Mouse (Mus musculus) gastrocnemius, postnatal 4 days (tissue): ENCODE measurements around the gene Lrrfip1. TPM values are rescaled to one million over a fixed set of nuclear protein-coding genes. Genes with fewer than 3 reads are reported as not detected.

Experiments
- DNase-seq, 2 experiments: peaks; one replicate each; pipeline ENCODE4 v3.0.0; 2021 to 2022; ENCODE audit warnings: low spot score in 2 of 2, mixed read lengths in 2 of 2
- total RNA-seq, 2 experiments: library from RNA; stranded (reverse); gene quantifications; 2 replicates each; pipeline ENCODE4 v1.2.3; 2021

Gene Lrrfip1
- total RNA-seq, 2 experiments from 2014 or later = 206 to 229 TPM

DNA sequence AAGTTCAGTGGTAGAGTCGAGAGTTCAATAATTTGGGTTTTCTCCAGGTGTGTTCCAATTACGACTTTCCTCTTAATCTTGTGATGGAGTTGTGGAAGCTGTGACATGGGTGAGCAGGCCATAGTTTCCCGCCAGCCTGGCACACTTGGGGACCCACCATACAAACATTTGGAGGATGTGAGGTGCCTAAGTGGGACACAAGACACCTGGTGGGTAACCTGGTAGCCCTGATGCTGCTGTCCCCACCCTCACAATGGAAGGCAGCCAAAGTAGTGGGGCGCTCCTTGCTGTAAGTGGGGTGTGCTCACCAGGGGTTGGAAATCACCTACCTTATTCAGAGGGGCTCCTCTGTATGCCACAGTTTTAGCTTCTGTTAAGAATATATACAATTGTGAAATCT, 114.1 kb downstream of the Lrrfip1 start:
- DNase-seq = no peak

DNA sequence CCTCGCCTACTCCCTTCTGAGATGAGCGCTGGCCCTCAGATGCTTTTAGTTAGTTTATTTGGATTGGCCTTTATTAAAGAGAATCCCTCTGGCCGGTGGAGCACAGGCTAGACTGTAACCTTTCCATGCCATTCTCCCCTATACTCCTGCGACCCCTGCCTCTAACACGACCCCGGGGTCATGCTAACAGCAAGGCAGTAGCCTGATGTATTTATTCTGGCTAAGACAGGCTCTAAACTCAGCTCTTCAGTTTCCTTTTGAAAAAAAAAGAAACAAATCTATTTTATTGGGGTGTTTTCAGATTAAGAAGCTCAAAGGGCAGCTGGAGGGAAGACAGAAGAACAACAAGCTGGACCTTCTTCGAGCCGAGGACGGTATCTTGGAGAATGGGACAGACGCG, 123.6 kb downstream of the Lrrfip1 start:
- DNase-seq = no peak

DNA sequence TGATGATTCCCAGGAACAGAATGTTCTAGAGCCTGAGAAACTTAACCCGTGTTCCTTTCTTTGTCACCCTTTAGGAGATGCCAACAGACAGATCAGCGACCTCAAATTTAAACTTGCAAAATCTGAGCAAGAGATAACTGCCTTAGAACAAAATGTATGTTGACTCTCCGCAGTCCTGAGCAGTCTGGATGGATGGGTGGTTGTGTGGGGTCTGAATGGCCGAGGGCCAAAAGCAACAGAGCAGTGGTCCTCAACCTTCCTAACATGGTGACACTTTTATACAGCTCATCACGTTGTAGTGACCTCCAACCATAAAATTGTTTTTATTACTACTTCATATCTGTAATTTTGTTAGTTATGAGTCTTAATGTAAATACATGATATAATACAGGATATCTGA, 124.5 kb downstream of the Lrrfip1 start:
- no peak for DNase-seq

DNA sequence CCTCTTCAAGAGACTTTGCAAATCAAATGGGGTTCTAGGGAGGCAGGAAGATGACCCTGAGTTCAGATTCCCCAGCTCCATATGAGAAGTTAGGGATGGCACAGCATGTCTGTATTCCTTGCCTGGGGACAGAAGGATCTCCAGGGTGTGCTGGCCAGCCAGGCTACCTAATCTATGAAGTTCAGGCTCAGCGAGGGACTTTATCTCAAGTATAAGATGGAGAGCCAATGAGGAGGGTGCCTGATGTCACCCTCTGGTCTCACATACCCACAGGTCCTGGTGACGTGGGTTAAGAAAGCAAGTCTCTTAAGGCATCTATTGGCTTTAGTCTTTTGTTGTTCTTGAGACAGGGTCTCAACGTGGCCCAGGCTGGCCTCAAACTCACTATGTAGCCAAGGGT, 124.9 kb downstream of the Lrrfip1 start:
- DNase-seq = no peak

DNA sequence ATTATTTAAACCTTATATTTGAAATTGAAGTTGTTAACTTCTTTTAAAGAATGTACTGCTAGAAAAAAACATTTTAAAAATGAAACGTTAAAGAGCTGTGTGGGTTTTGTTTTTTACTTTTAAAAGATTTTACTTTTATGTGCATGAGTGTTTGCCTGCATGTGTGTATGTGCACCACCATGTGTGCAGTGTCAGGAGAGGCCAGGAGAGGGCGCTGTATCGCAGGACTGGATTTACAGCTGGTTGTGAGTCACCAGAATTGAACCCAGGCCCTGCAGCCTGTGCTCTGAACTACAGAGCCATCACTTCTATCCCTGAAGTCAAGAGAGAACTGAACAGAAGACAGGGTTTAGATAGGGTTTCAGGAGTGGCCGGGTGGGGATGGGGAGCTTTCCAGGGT, 130.3 kb downstream of the Lrrfip1 start:
- no peak for DNase-seq

DNA sequence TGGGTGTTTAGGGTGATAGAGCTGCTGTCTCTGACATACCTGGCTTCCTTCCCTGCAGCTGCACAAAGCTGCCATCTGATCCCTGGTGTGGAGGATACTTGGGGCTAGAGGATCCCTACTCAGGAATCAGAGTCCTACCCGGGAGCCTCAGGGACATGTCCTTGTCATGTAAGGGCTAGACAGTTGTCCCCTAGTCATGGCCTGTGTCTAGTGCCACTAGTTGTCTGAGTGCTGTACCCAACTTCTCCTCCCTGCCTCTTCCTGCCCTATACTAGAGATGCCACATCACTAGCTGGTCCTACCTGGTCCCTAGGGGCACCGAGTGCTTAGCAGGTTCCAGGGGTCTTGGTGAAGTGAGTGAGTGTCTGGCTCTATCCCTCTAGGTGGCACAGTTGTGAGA, 138.5 kb downstream of the Lrrfip1 start:
- no peak for DNase-seq

DNA sequence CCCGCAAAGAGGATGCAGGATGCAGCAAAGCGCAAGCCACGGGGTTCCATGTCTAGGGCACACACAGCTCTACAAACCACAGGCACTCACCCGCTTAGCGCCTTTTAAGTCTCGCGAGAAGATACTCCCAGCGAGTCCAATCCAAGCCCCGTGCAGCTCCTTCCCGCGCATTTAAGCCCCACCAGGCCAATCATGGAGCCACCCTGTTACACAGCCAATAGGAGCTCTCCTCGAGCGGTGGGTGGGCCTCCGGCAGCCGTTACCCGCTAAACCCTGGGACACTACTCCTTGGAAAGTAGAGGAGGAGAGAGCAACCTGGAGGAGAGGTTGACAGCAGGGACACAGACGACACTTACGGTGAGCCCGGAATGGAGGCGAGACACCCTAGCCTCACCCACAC, 146.3 kb downstream of the Lrrfip1 start, which contains the start of gene Rbm44:
Gene Rbm44 (plus strand): TSS at position 277 of the 400 bp plus-strand sequence.
- DNase-seq = no peak

DNA sequence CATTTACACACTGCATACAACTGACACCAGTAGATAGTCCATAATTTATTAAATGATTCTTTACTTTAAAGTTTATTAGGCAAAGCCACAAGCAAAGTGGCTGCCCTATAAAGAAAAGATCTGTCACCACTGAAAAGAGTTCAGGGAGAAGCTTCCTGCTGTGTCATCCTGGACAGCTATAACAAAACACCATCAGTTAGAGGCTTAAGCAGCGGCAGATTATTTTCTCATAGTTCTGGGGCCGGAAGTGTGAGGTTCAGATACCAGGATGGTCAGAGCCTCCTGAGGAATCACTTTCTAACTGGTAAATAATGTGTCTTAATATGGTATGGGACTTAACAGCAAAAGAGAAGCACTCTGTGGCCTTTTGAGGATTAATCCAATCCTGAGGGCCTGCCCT, 153.0 kb downstream of the Lrrfip1 start:
- DNase-seq = no peak

DNA sequence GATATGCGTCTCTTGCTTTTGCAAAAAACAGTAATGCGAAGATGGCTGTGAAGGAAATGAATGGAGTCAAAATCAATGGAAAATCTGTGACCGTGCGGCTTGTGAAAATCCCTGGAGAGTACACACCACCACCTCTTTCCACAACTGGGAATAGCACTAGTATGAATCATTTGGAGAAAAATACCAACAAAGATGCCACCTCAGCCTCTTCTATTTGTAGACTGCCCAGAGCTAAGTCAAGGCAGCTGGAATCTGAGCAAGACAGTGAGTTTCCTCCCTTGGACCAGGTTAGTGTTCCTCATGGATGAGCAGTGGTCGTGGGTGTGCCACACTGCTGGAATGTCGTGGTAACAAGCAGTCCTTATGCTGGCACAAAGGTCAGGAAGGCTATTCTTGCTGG, 168.3 kb downstream of the Lrrfip1 start:
- DNase-seq = no peak

DNA sequence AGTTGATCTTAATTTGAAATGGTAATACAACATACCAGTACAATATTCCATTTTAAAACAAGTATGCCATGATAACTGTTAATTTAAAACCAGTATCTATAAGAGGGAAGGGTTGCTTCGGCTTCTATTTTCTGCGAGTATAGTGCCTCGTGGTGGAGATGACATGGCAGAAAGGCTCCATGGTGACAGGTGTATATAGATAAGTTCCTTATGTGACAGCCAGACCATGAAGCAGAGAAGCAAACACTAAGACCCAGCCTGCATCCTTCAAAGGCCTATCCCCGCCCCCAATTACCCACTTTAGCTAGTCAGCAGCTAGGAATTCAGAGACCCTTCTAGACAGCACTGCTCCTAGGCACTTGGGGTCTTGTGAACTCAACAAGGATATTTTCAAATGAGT, 170.6 kb downstream of the Lrrfip1 start:
- no peak for DNase-seq

DNA sequence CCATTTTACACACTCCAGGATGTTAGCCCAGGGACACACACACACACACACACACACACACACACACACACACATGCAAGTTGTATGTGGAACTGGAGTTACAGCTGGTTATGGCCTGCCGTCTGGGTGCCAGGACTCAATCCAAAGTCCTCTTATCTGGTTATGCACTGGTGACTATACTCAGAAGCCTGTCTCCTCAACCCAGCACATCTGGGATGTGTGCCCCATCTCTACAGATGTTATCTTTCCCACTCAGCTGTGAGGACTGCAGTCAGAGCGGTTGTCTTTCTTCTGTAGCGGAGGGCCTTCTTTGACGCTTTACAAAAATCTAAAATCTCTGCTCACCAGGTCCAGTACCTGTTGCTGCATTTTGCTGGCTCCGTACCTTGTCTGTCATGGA, 176.3 kb downstream of the Lrrfip1 start:
- no peak for DNase-seq

DNA sequence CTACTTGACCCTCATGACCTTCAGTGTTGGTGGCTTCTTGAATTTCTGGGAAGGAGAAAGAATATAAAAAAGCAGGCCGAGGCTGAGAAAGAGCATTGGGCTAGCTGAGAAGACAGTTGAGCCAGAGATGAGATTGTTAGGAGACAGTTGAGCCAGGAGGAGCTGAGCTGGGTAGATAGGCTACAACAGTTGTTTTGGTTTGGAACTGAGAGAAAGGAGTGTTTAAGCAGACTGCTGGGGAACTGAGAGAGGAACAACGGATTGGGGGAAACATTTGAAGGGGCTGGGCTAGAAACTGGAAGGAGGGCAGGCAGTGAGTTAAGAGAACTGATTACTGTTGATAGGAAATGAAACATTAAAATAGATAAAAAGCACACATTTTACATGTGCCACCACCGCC, 177.5 kb downstream of the Lrrfip1 start:
- DNase-seq = no peak

DNA sequence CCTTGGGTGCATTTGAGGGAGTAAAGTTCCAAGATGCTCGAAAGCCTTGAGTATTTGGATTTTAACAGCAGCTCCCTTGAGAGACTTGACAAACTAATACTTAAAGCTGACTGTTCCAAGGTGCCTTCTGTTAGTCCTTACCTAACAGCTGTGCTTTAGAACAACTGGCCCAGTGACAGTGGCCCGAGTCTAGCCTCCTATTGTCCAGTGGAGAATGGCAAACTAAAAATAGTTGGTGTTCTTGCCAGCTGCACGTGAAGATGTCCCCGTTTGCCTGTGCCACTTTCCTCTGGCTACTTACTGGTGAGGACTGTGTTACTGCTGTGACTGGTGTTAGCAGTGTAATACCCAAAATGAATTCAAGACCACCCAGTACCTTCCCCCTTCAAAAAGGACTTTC, 178.3 kb downstream of the Lrrfip1 start:
- DNase-seq = no peak

Other genes starting within 250 kb of the Lrrfip1 start
- 100 to 1,000 TPM; 499 to 546 TPM for gene Col6a3, start 154.8 kb upstream of the Lrrfip1 start, total RNA-seq
- gene Mlph, start 83.7 kb upstream of the Lrrfip1 start, total RNA-seq = under 1 TPM; 0.59 to 0.75 TPM
- gene Prlh, start 45.6 kb upstream of the Lrrfip1 start, total RNA-seq = not detected
- under 1 TPM; 0.26 to 0.29 TPM for gene Rab17, start 29.1 kb upstream of the Lrrfip1 start, total RNA-seq
- under 1 TPM in 1 of 2 experiments, not detected in 1; 0.10 TPM for gene Rbm44, start 146.4 kb downstream of the Lrrfip1 start, total RNA-seq
- gene Ramp1, start 181.1 kb downstream of the Lrrfip1 start, total RNA-seq = 10 to 100 TPM; 66.3 to 66.6 TPM